ENCODE assay signal across 8 mouse cellular contexts in the genomic region with DNA sequence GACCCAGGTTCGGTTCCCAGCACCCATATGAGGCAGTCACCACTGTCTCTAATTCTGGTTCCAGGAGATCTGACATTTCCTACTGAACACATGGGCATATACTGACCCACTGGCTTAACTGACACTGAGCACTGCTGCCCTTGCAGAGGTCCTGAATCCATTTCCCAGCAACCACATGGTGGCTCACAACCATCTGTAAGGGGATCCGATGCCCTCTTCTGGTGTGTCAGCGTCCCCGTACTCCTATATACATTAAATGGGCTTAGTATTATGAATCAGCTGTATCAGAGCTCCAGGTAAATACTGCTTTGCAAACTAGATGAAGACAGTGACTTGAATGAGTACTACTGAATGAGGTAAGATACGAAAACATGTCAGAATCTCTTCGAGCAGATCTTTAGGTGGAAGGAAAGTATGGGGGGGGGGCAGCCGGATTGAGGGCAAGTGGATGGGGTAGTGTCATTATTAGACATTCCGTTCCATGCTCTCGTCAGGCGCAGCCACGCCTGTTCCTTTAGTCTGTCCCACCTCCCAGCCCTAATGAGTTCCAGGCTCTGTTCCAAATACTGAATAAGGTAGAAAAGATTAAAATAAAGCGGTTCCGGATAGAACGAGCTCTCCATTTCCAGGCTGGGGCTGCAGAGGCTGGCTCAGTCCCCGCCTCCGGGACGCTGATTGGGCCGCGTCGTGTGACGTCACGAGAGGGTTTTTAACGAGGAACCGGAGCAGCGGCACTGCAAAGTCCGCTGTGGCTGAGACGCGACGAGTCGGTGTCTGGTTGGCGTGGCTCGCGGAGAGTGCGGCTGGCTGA. TPM values are rescaled to one million over a fixed set of nuclear protein-coding genes. Genes with fewer than 3 reads are reported as not detected.
A peak's percentile ranks its signal among the peaks of the same experiment; 100 is the strongest.
DNase-seq lines count a peak whose midpoint lies in the region; ATAC-seq and TF ChIP-seq lines count a peak whose summit lies in the region.

A gene (plus strand): TSS at position 717 of the 811 bp plus-strand sequence.

- peak within 1 kb of the TSS; percentile 68 for H3K9ac ChIP-seq in forebrain, embryonic 12.5 days
- H3K9ac ChIP-seq in heart, postnatal 0 days (replicated peaks; ENCODE audit: low read depth, low read length): peak within 1 kb of the TSS; percentile 65
- peak within 1 kb of the TSS; percentile 71 for H3K9ac ChIP-seq in liver, embryonic 16.5 days (ENCODE audit: low read depth, low read length)
- H3K9ac ChIP-seq in neural tube, embryonic 13.5 days: peak within 1 kb of the TSS; percentile 83

- ATAC-seq in forebrain, embryonic 12.5 days (ENCODE audit: low FRiP score): peak; percentile 96
- peak; percentile 89 for ATAC-seq in heart, postnatal 0 days (ENCODE audit: insufficient read depth, low read depth)
- ATAC-seq in liver, embryonic 16.5 days (ENCODE audit: low read depth): peak; percentile 89
- peak; percentile 94 for ATAC-seq in neural tube, embryonic 13.5 days (ENCODE audit: low read depth)

- peak; percentile 100 for TF ChIP-seq POLR2A in testis, adult 2 months (IDR thresholded peaks at IDR 0.05; ENCODE audit: control insufficient read depth, low read depth, low read length)

- WGBS in forebrain, embryonic 12.5 days: 8% methylated on average over 34 of the region's 34 CpGs
- 6% methylated on average over 34 of the region's 34 CpGs for WGBS in heart, postnatal 0 days
- WGBS in liver, embryonic 16.5 days (ENCODE audit: insufficient replicate concordance): 5% methylated on average over 34 of the region's 34 CpGs
- whole genome bisulfite sequencing in neural tube, embryonic 13.5 days: 7% methylated on average over 34 of the region's 34 CpGs

- peak within 1 kb of the TSS; percentile 58 for H3K4me3 ChIP-seq in forebrain, embryonic 12.5 days (replicated peaks)
- peak within 1 kb of the TSS; percentile 59 for H3K4me3 ChIP-seq in heart, postnatal 0 days (ENCODE audit: low read depth, low read length)
- peak within 1 kb of the TSS; percentile 66 for H3K4me3 ChIP-seq in liver, embryonic 16.5 days (ENCODE audit: low read depth, low read length)
- H3K4me3 ChIP-seq in neural tube, embryonic 13.5 days: peak within 1 kb of the TSS; percentile 61
- peak within 1 kb of the TSS; percentile 91 for H3K4me3 ChIP-seq in testis, adult 2 months (ENCODE audit: control insufficient read depth, low read depth, low read length)

- peaks cover 12% of the 10 kb centered on the region for H3K27me3 ChIP-seq in forebrain, embryonic 12.5 days
- no peaks in the 10 kb centered on the region for H3K27me3 ChIP-seq in heart, postnatal 0 days (ENCODE audit: control insufficient read depth, insufficient read depth, low read length)
- H3K27me3 ChIP-seq in liver, embryonic 16.5 days (ENCODE audit: control insufficient read depth, insufficient read depth, low read depth, low read length): no peaks in the 10 kb centered on the region
- H3K27me3 ChIP-seq in neural tube, embryonic 13.5 days: peaks cover 5% of the 10 kb centered on the region; the same call in 1 of the 2 replicates
- no peaks in the 10 kb centered on the region for H3K27me3 ChIP-seq in testis, adult 2 months (ENCODE audit: control insufficient read depth, insufficient read depth, low read length)

- TF ChIP-seq EP300 in heart, postnatal 0 days (IDR thresholded peaks at IDR 0.05; ENCODE audit: low read depth): 0 out of 2 replicates have a peak, but pooled peaks have one; percentile 31

- TF ChIP-seq CTCF in heart, postnatal 0 days (IDR thresholded peaks at IDR 0.05; ENCODE audit: low read depth): no peak; the same call in 1 of the 2 replicates
- no peak for TF ChIP-seq CTCF in testis, adult 2 months (IDR thresholded peaks at IDR 0.05; ENCODE audit: control insufficient read depth, insufficient read depth, insufficient replicate concordance, low read depth, low read length)

- peak; percentile 83 to 90 for DNase-seq in CD8-positive naive resting alpha-beta T cell, adult 2 months (ENCODE audit: low read depth in 2 of 2, low spot score in 2 of 2)
- DNase-seq in c-Kit-positive CD71-positive TER-119-negative erythroid progenitor cells, embryonic 14.5 days (ENCODE audit: low read depth): peak; percentile 94
- DNase-seq in heart, postnatal 0 days (ENCODE audit: low spot score): peak; percentile 94
- peak; percentile 96 to 97 for DNase-seq in kidney, postnatal 4 days

- H3K27ac ChIP-seq in forebrain, embryonic 12.5 days: peak within 1 kb of the TSS; percentile 82
- peak within 1 kb of the TSS; percentile 85 for H3K27ac ChIP-seq in heart, postnatal 0 days (ENCODE audit: low read depth)
- H3K27ac ChIP-seq in liver, embryonic 16.5 days (ENCODE audit: low read length): peak within 1 kb of the TSS; percentile 56; the same call in 1 of the 2 replicates
- peak within 1 kb of the TSS; percentile 83 for H3K27ac ChIP-seq in neural tube, embryonic 13.5 days (replicated peaks)
- peak within 1 kb of the TSS; percentile 78 for H3K27ac ChIP-seq in testis, adult 2 months (ENCODE audit: control insufficient read depth, insufficient read depth, low read depth, low read length)

- H3K9me3 ChIP-seq in forebrain, embryonic 12.5 days: no peaks in the 10 kb centered on the region
- no peaks in the 10 kb centered on the region for H3K9me3 ChIP-seq in heart, postnatal 0 days (replicated peaks; ENCODE audit: control insufficient read depth, low read length)
- no peaks in the 10 kb centered on the region for H3K9me3 ChIP-seq in liver, embryonic 16.5 days (replicated peaks; ENCODE audit: control insufficient read depth, low read length)
- no peaks in the 10 kb centered on the region for H3K9me3 ChIP-seq in neural tube, embryonic 13.5 days

- no peaks in the 10 kb centered on the region for H3K36me3 ChIP-seq in forebrain, embryonic 12.5 days (replicated peaks)
- no peaks in the 10 kb centered on the region; the same call in 1 of the 2 replicates for H3K36me3 ChIP-seq in heart, postnatal 0 days (replicated peaks; ENCODE audit: control insufficient read depth, insufficient read depth, low read length)
- H3K36me3 ChIP-seq in liver, embryonic 16.5 days (ENCODE audit: control insufficient read depth, insufficient read depth): no peaks in the 10 kb centered on the region
- H3K36me3 ChIP-seq in neural tube, embryonic 13.5 days: no peaks in the 10 kb centered on the region
- no peaks in the 10 kb centered on the region for H3K36me3 ChIP-seq in testis, adult 2 months (ENCODE audit: control insufficient read depth, insufficient read depth, low read length)

- H3K4me1 ChIP-seq in forebrain, embryonic 12.5 days: peaks cover 28% of the 10 kb centered on the region
- peaks cover 15% of the 10 kb centered on the region for H3K4me1 ChIP-seq in heart, postnatal 0 days (ENCODE audit: control insufficient read depth, insufficient read depth)
- peaks cover 51% of the 10 kb centered on the region for H3K4me1 ChIP-seq in liver, embryonic 16.5 days (ENCODE audit: control insufficient read depth, low read depth, low read length)
- peaks cover 36% of the 10 kb centered on the region for H3K4me1 ChIP-seq in neural tube, embryonic 13.5 days (replicated peaks)
- H3K4me1 ChIP-seq in testis, adult 2 months (ENCODE audit: control insufficient read depth, insufficient read depth, low read length): peaks cover 21% of the 10 kb centered on the region

- H3K4me2 ChIP-seq in forebrain, embryonic 12.5 days: peak within 1 kb of the TSS; percentile 94
- H3K4me2 ChIP-seq in heart, postnatal 0 days (ENCODE audit: low read depth, low read length): peak within 1 kb of the TSS; percentile 86
- H3K4me2 ChIP-seq in liver, embryonic 16.5 days (ENCODE audit: low read depth, low read length): peak within 1 kb of the TSS; percentile 98
- peak within 1 kb of the TSS; percentile 88 for H3K4me2 ChIP-seq in neural tube, embryonic 13.5 days

RNA-seq across cellular contexts. Expression of the gene that starts here (rescaled TPM):
- 16.2 and 24.1 TPM in 2 replicates for polyA plus RNA-seq in forebrain, embryonic 12.5 days (2016; fragmentation: Nextera tagmentation; extraction: Ambion mirVana)
- 8.1 and 12.2 TPM in 2 replicates for total RNA-seq in heart, postnatal 0 days (2014; rRNA removed; ENCODE audit: low replicate concordance)
- 9.9 and 11.3 TPM in 2 replicates for polyA plus RNA-seq in heart, postnatal 0 days (2015; fragmentation: Nextera tagmentation; extraction: Ambion mirVana)
- polyA plus RNA-seq in liver, embryonic 16.5 days (2015; fragmentation: Nextera tagmentation; extraction: Ambion mirVana): 0.99 and 1.3 TPM in 2 replicates
- 18.1 and 19.8 TPM in 2 replicates for polyA plus RNA-seq in neural tube, embryonic 13.5 days (2015; fragmentation: Nextera tagmentation; extraction: Ambion mirVana)
- polyA plus RNA-seq in testis, adult 2 months (2012; rRNA removed): 10.2 and 12.3 TPM in 2 replicates

Comparison
In these comparisons a context has a peak if more than half of its experiments do, and no peak if none do; other contexts are left out.
1. Peak in every context shown above with its lines: DNase-seq, ATAC-seq, H3K4me3 ChIP-seq and H3K27ac ChIP-seq.